Mouse (Mus musculus) ES-Bruce4 (cell line): ENCODE measurements around the gene Notch1.

Source experiments
- CTCF ChIP-seq: IDR thresholded peaks from one replicate; pipeline ENCODE4 v1.8.1; 2011; ENCODE audit warnings: low read depth, low read length
- POLR2A ChIP-seq: IDR thresholded peaks from one replicate; pipeline ENCODE4 v1.8.1; 2011; ENCODE audit warnings: low read length; ENCODE audit not compliant: insufficient read depth

DNA sequence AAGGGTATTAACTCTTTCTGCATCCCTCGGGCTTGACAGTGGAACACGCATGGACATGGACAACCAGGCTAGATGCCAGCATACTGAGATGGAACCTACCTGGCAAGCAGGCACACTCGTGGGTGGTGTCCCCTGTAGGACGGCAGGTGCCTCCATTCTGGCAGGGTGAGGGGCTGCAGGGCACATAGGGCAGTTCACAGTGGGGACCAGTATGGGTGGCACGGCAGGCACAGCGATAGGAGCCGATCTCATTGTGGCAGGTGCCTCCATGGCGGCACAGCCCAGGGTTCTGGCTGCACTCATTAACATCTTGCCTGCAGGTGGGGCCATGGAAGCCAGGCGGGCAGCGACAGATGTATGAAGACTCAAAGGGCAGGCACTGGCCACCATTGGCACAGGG lies 32.3 kb downstream of the Notch1 start:
- no peak for TF ChIP-seq CTCF
- no peak for TF ChIP-seq POLR2A
